Mouse (Mus musculus) urinary bladder, postnatal 36 days (tissue): ENCODE data around the gene Zfp626.
"Not testable (repeated sequence)": the region's sequence is repeated elsewhere in the genome, so short reads cannot be mapped to it uniquely, and the experiment has no call there.

Experiments
- DNase-seq, 2 experiments: peaks; one replicate each; pipeline ENCODE4 v3.0.0; 2022; ENCODE audit warnings: low spot score in 2 of 2, mixed read lengths in 1 of 2

The Zfp626 gene

DNA sequence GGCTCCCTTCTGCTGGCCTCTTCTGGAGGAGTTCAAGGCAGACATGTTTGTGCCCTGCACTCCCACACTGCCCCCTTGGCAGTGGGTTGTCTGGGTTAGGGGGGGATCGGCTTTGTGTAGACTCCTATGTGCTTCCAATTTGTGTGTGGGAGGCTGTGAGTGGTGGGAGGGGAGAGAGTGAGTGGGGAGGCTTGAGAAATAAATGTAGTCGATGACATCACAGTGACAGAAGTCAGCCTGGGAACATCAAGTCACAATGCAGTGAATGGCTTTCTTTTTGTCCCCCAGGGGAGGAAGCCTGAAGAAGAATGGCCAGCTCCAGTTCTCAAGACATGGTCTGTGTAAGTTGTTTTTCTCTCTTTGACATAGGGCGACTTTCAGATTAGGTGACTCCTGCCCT, at the start of gene Zfp626:
TSS of gene Zfp626 (plus strand) at position 301 of the 400 bp plus-strand sequence.
- DNase-seq = not testable (repeated sequence)

DNA sequence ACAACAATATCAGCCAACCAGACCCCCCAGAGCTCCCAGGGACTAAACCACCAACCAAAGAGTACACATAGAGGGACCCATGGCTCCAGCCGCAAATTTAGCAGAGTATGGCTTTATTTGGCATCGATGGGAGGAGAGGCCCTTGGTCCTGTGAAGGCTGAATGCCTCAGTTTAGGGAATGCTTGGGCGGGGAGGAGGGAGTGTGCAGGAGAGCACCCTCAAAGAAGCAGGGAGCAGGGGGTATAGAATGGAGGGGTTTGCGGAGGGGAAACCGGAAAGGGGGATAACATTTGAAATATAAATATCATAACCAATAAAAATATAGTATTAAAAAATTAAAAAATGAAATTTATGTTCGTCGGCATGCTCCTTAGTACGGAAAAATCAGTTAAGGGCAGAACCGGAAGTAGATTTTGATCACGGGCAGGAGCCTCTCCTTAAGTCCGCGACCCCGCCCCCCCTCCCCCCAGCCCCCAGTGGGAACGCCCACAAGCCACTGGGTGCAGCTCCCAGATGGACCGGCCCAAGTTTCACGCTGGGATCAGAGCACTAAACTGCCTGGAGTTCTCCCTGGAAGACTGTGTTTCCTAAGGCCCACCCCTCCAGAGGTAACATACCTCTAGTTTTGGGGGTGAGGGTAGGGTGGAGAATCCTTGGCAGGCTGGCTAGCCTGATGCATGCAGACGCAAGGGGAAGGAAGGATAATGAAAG, 41.7 kb upstream of the Zfp626 start:
- no peak for DNase-seq

DNA sequence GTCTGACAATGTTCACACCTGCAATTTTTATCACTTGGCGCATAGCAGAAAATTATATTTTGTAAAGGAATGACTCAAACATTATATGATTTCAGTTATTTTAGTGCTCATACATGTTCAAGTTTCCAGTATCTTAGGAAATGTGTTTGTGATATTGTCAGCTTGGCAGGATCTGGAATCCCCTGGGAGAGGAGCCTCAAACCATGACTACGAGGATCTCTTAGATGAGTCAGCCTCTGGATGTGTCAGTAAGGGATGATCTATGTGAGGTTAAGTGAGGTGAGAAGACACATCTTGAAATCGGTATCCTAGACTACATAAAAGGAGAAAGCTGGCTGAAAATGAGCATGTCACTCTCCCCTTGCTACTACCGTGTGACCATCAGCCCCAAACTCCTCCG, 17.7 kb upstream of the Zfp626 start:
- no peak for DNase-seq

DNA sequence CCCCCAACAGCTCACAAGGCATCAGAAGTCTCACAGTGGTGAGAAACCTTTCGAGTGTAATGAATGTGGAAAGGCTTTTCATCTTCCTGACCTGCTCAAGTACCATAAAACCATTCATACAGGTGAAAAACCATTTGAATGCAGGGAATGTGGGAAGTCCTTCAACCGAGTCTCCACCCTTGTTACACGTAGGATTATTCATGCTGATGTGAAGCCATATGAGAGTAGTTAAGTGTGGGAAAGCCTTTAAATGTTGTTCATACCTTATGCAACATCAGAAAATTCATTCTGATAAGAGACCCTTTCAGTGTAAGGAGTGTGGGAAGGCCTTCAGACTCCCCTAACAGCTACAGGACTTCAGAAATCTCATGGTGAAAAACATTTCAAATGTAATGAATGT, 13.1 kb upstream of the Zfp626 start:
- not testable (repeated sequence) for DNase-seq

DNA sequence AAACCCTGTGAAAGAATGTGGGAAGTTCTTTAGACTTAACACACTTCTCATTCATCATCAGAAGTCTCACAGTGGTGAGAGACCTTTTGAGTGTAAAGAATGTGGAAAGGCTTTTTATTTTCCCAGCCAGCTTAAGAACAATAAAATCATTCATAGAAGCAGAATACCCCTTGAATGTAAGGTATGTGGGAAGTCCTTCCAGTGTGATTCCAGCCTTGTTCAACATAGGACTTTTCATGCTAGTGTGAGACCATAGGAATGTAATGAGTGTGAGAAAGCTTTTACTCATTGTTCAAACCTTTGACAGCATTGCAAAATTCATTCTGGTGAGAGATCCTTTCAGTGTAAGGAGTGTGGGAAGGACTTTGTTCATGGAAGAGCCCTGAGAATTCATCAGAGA, 12.4 kb upstream of the Zfp626 start:
- no peak for DNase-seq

DNA sequence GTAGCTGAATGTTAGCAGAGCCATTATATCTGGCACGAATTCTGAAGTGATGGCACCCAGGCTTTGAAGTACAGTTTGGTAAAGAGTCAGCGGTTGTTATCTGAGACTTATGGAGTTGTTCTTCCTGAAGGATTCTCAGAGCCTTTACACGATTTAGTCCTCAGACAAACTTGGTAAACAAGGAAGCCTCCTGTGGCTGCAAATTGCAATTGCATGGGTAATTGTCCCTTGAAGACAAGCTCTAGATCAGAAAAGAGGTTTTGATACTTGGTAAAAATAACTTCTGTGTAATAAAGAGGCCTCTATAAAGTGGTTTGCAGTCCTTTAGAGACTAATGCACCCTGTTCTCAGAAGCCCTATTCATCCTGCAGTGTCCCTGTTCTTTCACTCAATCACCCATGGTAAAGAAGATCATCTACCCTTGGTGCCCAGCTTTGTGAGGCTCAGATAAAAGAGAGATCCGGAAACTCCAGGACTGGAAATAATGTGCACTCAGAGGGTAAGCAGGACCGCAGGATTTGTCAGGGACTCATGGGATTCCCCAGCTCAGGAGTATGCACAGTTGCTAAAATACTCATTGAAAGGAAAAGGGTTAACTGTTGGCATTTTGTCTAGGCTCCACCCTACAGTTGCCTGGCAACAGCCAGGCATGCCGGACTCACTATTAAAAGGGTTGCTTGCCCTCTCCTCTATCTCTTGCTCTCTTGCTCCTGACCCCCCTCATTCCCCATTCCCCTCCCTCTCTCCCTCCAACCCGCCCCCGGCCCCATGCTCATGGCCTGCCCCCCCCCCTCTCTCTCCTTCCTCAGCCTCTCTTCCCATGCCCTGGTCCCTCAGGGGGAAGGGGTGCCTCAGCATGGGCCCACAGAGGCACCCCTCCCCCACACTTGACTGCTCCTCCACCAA, 8.8 kb upstream of the Zfp626 start:
- no peak for DNase-seq

DNA sequence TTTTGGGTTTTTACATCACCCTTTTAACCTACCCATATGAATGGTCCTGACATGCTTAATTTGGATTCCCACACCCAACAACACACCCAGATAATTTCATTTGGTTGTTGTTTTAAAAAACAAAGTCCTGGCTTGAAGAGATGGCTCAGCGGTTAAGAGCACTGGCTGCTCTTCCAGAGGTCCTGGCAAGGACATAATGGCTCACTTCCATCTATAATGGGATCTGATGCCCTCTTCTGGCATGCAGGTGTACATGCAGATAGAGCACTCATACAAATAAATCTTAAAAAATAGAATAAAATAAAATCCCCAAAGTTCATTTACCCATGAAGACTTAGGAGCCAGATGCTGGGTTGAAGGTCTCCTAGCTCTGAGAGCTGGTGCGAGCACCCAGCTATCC, 5.9 kb upstream of the Zfp626 start:
- DNase-seq = no peak

DNA sequence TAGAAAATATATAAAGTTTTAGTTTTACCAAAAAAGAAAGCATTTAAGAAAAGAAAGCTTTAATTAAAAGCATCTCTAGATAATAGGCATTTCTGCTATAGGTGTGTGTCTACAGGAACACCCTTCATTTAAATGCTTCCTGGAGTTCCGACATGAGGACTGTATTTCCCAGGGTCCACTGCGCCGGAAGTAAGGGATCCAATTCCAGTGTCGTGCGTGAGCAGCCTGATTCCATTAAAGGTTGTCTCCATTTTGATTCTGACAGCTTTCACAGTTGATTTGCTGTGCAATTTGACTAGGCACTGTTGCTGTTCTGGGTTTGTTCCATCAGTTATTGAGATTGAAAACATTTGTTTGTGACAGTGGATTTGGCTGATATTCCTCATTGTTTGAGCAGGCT, 4.0 kb upstream of the Zfp626 start:
- no peak for DNase-seq

DNA sequence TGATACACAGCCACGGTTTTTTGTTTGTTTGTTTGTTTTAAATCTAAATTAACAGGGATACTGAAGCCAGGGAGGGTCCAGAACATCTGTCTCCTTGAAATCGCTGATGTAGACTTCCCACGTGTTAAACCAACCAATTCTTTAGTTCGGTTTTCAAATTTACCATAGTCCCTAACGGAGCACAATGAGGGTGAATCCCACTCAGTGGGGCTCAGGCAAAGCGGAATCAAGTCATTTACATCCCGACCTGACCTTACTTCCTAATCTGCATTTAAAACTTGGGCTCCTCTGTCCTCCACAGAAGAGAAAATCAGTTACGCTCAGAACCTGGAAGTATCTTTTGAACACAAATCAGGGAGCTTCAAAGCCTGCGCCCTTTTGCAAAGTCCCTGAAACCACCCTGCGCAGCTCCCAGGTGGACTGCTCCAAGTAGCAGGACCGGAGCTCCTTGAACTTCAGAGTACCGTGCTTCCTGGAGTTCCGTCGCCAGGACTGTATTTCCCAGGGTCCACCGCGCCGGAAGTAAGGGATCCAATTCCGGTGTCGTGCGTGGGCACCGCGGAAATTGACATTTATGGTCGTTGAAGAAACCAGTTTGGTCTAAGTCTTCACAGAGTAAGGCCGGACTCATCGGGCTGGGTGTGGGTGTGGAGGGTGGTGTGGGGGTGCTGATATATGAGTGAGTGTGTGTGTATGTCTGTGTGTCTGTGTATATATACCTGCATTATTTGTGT, 2.5 kb upstream of the Zfp626 start:
- peak; percentile 75 to 87 for DNase-seq

DNA sequence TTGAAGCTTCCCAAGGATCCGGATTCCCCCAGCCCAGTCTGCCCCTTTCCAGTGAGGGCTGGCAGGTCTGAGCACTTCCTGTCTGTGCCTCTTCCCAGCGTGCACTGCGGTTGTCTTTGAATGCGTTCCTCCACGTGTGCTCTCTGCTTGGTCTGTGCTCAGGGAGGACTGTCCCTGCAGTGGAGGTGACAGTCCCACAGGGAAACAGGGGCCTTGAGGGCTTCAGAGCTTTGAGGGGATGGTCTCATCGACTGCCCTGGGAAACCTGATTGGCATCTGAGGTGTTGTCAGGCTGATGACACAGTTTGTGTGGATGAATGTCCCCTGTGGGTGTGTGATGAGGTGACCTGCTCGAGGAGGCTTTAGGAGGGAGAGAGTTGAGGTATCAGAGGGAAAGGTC, 309 bp downstream of the Zfp626 start:
- DNase-seq = not testable (repeated sequence)

DNA sequence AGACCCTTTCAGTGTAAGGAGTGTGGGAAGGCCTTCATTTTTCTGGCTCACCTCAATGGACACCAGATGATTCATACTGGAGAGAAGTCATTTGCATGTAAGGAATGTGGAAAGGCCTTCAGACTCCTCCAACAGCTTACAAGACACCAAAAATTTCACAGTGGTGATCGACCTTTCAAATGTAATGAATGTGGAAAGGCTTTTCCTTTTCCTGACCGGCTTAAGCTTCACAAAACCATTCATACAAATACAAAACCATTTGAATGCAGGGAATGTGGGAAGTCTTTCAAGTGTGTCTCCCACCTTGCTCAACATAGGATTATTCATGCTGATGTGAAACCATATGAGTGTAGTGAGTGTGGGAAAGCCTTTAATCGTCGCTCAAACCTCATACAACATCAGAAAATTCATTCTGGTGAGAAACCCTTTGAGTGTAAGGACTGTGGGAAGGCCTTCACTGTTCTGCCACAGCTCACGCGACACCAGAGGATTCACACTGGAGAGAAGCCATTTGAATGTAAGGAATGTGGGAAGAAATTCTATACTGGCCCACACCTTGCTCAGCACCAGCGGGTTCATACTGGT, 11.6 kb downstream of the Zfp626 start:
- DNase-seq = no peak

DNA sequence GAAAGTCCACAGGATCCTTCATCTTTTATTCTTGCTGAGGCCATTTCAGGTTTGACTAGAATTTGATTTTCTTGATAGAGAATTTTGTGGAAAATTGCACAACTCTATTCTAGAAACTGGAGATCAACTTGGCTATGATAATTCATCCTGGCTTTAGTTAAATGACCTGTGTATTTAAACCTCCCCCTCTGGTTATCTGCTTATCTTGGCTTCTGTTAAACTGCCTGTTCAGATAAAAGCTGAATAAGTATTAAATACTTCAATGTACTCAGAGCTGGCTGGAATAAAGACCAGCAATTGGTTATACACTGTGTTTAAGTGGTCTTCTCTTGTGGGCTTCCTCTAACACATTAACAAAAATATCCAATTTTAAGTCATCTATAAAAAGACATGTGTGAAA, 15.6 kb downstream of the Zfp626 start:
- DNase-seq = no peak

DNA sequence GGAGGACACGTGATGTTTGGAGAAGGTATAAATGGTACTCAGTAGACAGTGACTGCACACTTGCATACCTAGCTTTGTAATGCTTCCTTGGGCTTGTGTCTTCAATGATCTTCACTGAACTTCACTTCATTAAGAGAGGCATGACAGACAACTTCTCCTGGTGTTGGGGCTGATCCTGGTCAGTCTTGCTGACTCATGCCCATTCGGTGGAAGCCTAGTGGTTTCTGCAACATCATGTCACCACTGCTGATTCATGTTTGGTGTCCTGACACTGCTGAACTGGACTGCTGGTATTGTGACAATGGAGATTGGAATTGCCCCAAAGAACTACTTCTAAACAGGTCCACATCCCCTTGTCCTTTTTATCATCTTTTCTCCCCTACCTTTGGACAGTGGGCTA, 27.1 kb downstream of the Zfp626 start:
- no peak for DNase-seq

DNA sequence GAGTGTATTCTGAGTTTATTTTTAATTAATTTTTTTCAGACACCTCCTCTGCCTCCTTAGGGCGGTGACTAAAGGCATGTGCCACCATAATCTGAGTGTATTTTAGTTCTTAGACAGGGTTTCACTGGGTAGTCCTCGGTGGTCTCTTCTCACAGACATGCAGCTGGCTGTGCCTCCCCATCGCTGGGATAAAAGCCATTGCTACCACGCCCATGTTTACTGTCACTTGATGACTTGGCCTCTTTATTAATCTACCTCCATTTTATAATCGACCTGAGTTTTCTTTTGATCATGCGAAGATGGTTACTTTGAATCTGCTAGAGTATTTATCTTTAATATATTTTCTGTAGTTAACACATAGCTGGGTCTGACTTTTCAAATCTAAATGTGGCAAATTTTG, 30.9 kb downstream of the Zfp626 start:
- no peak for DNase-seq

DNA sequence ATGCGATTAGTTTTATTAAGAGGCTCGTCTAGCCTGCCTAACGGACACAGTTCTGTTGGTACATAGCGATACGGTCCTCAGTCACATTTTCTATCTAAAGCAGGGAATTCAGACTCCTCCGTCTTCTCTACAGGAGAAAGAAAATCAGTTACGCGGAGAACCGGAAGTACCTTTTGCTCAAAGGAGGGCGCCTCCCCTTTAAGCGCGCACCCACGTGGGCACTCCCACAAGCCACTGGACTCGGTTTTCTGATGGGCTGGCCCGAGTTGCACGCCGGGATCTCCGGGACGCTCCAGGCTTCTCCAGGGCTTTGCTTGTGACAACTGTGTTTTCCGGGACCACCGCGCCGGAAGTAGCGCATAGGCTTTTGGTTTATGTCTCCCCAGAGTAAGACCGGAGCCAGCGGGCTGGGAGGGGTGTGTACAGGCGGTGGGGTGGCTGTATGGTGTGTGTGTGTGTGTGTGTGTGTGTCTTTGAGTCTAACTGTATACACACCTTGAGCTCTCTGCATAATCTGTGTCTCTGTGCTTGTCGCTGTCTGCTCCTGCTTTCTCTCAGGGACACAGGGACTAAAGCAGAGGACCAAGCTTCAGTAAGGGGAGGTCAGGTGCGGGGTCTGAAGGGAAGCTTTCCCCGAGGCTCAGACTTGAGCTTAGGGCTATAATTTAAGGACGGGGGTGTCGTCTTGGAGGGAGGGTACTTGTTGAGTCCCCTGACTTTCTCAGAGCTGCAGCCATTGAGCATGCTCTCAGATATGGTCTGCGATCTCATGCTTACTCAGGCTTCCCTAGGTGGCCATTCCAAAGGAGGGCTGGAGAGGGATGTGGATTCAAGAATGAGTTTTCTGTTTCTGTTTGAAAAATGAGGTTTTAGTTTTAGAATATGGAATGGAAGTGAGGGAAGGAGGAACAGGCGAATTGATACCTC, 31.6 kb downstream of the Zfp626 start, which contains the start of gene Zfp59:
TSS of gene Zfp59 (plus strand) at position 285 of the 927 bp plus-strand sequence.
- peak; percentile 73 to 90 for DNase-seq

DNA sequence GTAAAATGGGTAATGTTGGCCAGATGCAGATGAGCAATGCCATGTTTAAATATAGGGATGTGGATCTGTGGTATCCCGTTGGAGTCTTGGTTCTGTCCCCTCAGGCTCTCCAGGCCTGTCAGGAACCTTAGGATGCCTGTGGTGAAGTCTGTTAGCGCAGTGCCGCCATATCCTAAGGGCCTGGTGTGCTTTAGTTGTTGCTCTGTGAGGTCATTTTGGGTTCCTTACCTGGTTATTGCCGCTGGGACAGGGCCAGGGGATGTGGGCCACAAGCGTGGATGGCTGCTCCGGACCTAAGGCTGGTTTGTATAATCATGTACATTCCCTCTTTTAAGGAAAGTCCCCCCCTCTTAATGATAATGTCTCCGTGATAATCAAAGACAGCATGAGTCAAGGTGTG, 32.6 kb downstream of the Zfp626 start:
- no peak for DNase-seq

DNA sequence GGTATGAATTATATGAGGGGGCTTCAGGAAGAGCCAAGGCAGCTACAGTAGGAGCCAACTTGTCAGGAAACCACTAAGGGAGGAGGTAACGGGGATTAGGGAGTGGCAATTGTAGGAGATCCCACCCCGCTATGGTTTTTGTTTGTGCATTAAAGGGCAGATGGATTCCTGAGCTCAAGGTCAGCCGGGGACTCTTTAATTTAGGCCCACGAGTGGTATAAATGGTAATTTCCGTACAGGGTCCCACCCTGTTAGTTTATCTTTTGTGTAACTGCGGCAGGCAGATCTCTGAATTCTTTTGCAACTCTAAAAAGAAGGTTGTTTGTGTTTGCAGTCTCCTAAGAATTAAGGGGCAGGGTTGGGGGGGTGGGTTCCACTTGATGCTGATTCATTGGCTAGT, 33.1 kb downstream of the Zfp626 start:
- no peak for DNase-seq

DNA sequence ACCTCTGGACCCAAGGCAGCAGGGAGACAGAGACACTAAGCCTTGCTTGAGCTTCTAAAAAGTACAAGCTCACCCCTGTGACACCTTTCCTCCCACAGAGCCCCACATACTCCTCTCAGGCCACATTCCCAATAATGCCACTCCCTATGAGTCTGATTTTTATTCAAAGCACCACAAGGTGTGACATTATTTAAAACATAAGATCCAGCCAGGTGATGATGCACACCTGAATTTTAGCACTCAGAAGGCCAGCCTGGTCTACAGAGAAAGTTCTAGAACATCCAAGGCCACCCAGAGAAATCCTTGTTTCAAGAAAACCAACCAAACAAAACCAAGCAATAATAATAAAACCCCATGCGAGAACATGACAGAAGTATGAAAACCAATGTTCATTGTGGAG, 50.2 kb downstream of the Zfp626 start, which contains the start of gene Zfp607a:
TSS of gene Zfp607a (plus strand) at position 301 of the 400 bp plus-strand sequence.
- DNase-seq = no peak

DNA sequence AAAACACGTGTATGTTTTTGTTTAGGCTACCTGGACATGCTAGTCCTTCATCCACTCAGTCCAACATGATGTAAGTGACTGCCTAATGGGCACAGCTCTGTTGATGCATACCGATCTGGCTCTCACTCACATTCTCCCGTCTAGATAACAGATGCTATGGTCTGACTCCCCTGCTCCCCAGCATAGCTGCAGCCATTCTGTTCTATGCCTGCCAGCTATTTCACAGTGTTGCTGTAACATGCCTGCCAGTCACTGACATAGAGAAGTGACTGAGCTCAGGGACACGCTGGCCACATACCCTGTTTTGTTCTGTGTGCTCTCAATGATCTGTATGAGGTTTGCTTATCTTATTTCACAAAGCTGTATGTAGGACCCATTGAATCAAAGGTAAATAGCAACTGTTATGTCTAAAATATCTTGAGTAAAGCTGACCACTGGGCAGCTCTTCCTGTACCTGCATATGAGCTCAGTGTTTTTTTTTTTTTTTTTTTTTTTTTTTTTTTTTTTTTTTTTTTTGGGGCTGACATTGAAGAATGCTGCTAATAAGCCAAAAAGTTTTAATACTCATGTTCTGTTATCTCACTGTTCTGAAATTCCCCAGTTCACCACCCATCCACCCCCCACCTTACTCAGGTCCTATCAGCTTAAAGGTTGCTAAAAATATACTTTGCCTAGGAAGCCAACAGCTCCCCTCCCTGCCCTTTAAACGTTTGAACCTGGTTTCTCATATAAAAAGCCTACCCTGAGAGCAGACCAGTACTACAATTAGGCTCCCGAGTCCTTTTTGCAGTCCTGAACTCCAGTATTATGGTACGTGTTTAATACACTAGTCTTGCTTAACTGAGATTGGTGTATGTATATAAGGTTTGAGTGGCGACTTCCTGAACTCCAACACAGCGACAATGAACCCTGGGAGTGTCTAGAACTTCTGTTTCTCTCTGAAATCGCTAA, 52.6 kb downstream of the Zfp626 start:
- no peak for DNase-seq
